Mouse (Mus musculus) heart, embryonic 14.5 days (tissue): ENCODE data around the gene Smad5. TPM values are rescaled to one million over a fixed set of nuclear protein-coding genes. Genes with fewer than 3 reads are reported as not detected.

Source experiments
- ATAC-seq: fragments of 200-750 bp; cut with Nextera tagmentation; 2 replicates; pipeline ENCODE4 v1.8.0; 2017; ENCODE audit warnings: low read depth, moderate TSS enrichment; ENCODE audit not compliant: insufficient number of reproducible peaks, insufficient read depth, low FRiP score
- H3K27ac ChIP-seq, 2 experiments: fragments of 200-500 bp in 1 of 2; fragments of 300-500 bp in 1 of 2; sonication (generic) in 1 of 2; replicated peaks in 1 of 2; 2 replicates each; pipeline ENCODE4 v1.5.1; 2012 to 2014; ENCODE audit warnings: low read depth in 2 of 2, low read length in 2 of 2, control low read depth in 1 of 2, mild to moderate bottlenecking in 1 of 2, mixed read lengths in 1 of 2; ENCODE audit not compliant: control insufficient read depth in 1 of 2, insufficient read depth in 1 of 2
- H3K27me3 ChIP-seq: fragments of 300-500 bp; sonication (generic); 2 replicates; pipeline ENCODE4 v1.6.1; 2014; ENCODE audit warnings: mild to moderate bottlenecking, low read length, control low read depth; ENCODE audit not compliant: control insufficient read depth, insufficient read depth
- H3K36me3 ChIP-seq: fragments of 300-500 bp; sonication (generic); 2 replicates; pipeline ENCODE4 v1.6.1; 2014; ENCODE audit warnings: mild to moderate bottlenecking, control low read depth, low read length, mixed read lengths; ENCODE audit not compliant: control insufficient read depth, insufficient read depth
- H3K4me1 ChIP-seq, 2 experiments: fragments of 200-500 bp in 1 of 2; fragments of 300-500 bp in 1 of 2; sonication (generic) in 1 of 2; 2 replicates each; pipeline ENCODE4 v1.6.1; 2012 to 2014; ENCODE audit warnings: low read length in 2 of 2, control low read depth in 1 of 2, mixed read lengths in 1 of 2; ENCODE audit not compliant: control insufficient read depth in 2 of 2, insufficient read depth in 2 of 2
- H3K4me2 ChIP-seq: fragments of 300-500 bp; sonication (generic); 2 replicates; pipeline ENCODE4 v1.6.1; 2014; ENCODE audit warnings: mild to moderate bottlenecking, low read length
- H3K4me3 ChIP-seq, 2 experiments: fragments of 200-500 bp in 1 of 2; fragments of 300-500 bp in 1 of 2; sonication (generic) in 1 of 2; 2 replicates each; pipeline ENCODE4 v1.5.1; 2012 to 2014; ENCODE audit warnings: low read length in 2 of 2, mild to moderate bottlenecking in 2 of 2, control low read depth in 1 of 2, low read depth in 1 of 2, moderate library complexity in 1 of 2; ENCODE audit not compliant: control insufficient read depth in 1 of 2, insufficient read depth in 1 of 2
- H3K9ac ChIP-seq: fragments of 300-500 bp; sonication (generic); 2 replicates; pipeline ENCODE4 v1.6.1; 2014; ENCODE audit warnings: mild to moderate bottlenecking, low read length
- H3K9me3 ChIP-seq: fragments of 300-500 bp; sonication (generic); 2 replicates; pipeline ENCODE4 v1.6.1; 2016; ENCODE audit warnings: low read length, control low read depth; ENCODE audit not compliant: control insufficient read depth
- WGBS: fragments of 180-500 bp; shearing (Covaris S2); extraction: QIAGEN DNeasy Blood & Tissue Kit; methylation state at CpG from one replicate; pipeline ENCODE4 v1.1.7; 2014; 5-methylcytosine and 5-hydroxymethylcytosine counted together
- polyA plus RNA-seq: library from polyadenylated mRNA; unstranded; fragments of >200 nt; fragmentation: Nextera tagmentation; extraction: Ambion mirVana; gene quantifications from 2 replicates; pipeline ENCODE4 v1.2.1, GENCODE M21; 2014

Smad5 gene
- polyA plus RNA-seq, 1 experiment from 2014 or later, result 27.1 TPM

GRCm38 (mm10) chr13:56755871-56756270 is 53.1 kb downstream of the Smad5 start:
- Histone ChIP-seq H3K4me1 (peaks cover 10 to 15% of the 10 kb centered on the region in 2 experiments), H3K36me3 (no peaks in the 10 kb centered on the region), H3K4me2 (no peak overlapping the region), H3K27me3 (peaks cover 49% of the 10 kb centered on the region), H3K9me3 (no peaks in the 10 kb centered on the region), H3K9ac (no peak overlapping the region), H3K27ac (no peak overlapping the region), H3K4me3 (no peak overlapping the region)
- ATAC-seq, result no peak
- 50% methylated on average over 6 of the region's 6 CpGs for WGBS

DNA sequence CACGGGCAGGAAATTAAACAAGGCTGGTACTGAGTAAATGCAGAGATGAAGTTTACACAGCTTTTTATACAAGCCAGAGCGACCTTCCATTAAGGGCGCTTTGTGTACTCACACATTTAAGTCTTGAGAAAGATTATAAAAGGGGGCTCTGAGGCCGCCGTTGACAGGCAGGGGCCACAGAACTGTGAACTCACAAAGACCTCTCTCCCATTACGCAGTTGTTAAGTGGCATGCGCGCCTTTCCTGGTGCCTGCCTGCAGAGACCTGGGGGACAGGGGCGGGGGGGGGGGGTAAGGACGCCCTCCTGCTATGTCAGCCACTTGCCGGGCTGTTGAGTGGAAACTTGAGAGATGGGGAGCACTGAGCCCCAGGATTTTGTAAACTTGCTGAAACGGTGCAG is 54.4 kb downstream of the Smad5 start:
- no peak for ATAC-seq
- H3K27me3 ChIP-seq, result peaks cover 36% of the 10 kb centered on the region
- H3K36me3 ChIP-seq, result no peaks in the 10 kb centered on the region
- H3K9me3 ChIP-seq, result no peaks in the 10 kb centered on the region
- 54% methylated on average over 12 of the region's 12 CpGs for WGBS
- no peak overlapping the region for H3K4me3 ChIP-seq
- no peak overlapping the region for H3K27ac ChIP-seq
- no peak overlapping the region for H3K4me2 ChIP-seq
- no peak overlapping the region for H3K9ac ChIP-seq
- peaks cover 8 to 15% of the 10 kb centered on the region in 2 experiments for H3K4me1 ChIP-seq

- 26% methylated on average over 6 of the region's 6 CpGs for WGBS
- Histone ChIP-seq H3K27me3 (peaks cover 30% of the 10 kb centered on the region), H3K4me2 (no peak overlapping the region), H3K9me3 (no peaks in the 10 kb centered on the region), H3K9ac (no peak overlapping the region), H3K4me3 (no peak overlapping the region), H3K27ac (no peak overlapping the region), H3K36me3 (no peaks in the 10 kb centered on the region), H3K4me1 (peaks cover 2 to 3% of the 10 kb centered on the region in 2 experiments)
- ATAC-seq, result no peak
Observed at GRCm38 (mm10) chr13:56758492-56758891, 55.7 kb downstream of the Smad5 start.

GRCm38 (mm10) chr13:56762446-56763229 is 59.8 kb downstream of the Smad5 start:
- no peak for ATAC-seq
- Histone ChIP-seq H3K9me3 (0 out of 2 replicates have a peak, but pooled peaks cover under 1% of the 10 kb centered on the region), H3K4me2 (no peak overlapping the region), H3K27me3 (peaks cover 12% of the 10 kb centered on the region), H3K36me3 (no peaks in the 10 kb centered on the region), H3K4me3 (no peak overlapping the region), H3K27ac (no peak overlapping the region), H3K4me1 (peaks cover 15 to 18% of the 10 kb centered on the region in 2 experiments), H3K9ac (no peak overlapping the region)
- 35% methylated on average over 13 of the region's 13 CpGs for WGBS

DNA sequence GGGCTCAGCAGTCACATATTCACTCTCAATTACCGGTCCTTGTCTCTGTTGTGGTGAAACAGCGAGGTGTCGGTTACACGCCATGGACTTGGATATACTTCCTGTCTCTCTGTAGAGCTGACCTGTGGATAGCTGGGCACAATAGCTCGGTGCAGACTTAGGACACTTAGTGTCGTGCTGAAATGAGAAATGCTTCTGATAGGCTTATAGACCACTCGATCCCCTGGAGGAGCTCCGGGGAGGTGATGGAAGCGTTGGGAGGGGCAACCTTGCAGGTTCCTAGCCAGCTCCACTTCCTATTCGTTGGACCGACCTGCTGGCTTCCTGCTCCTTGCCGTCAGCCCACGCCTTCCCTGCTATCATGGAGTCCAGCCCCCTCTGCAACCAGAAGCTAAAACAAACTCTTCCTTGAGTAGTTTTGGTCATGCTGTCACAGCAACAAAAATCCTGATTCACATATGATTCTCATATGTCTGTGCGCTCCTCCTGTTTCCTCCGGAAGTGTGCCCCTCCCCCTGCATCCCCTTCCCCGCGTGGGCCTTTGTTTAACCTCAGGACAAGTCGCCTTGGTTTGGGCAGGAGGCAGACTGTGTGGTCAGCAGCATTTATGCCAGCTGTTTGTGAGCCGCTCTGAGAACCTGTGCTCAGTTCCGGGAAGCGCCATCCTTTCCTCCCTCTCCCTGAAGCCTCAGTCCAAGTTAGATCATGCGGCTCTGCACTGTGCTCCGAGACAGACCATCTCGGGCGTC is 62.6 kb downstream of the Smad5 start:
- Histone ChIP-seq H3K27me3 (peaks cover 10% of the 10 kb centered on the region), H3K9ac (peak overlapping the region; percentile 46), H3K27ac (peak overlapping the region in 1 of 2 experiments; percentile 41; a peak in 1 of 4 replicates), H3K36me3 (no peaks in the 10 kb centered on the region), H3K4me2 (peak overlapping the region; percentile 62), H3K4me3 (peak overlapping the region; percentile 1 to 19; a peak in 3 of 4 replicates), H3K4me1 (peaks cover 18 to 28% of the 10 kb centered on the region in 2 experiments), H3K9me3 (0 out of 2 replicates have a peak, but pooled peaks cover 3% of the 10 kb centered on the region)
- no peak for ATAC-seq
- 26% methylated on average over 25 of the region's 25 CpGs for WGBS

- no peak overlapping the region for H3K4me3 ChIP-seq
- H3K27ac ChIP-seq, result peak overlapping the region in 1 of 2 experiments; percentile 28; a peak in 1 of 4 replicates
- no peak for ATAC-seq
- 17% methylated on average over 5 of the region's 5 CpGs for WGBS
- H3K9ac ChIP-seq, result 0 out of 2 replicates have a peak overlapping the region, but pooled peaks have one; percentile 10
- H3K4me2 ChIP-seq, result peak overlapping the region; percentile 62; the same call in 1 of the 2 replicates
- no peaks in the 10 kb centered on the region for H3K36me3 ChIP-seq
- H3K4me1 ChIP-seq, result peaks cover 18 to 28% of the 10 kb centered on the region in 2 experiments
- H3K27me3 ChIP-seq, result peaks cover 10% of the 10 kb centered on the region
- H3K9me3 ChIP-seq, result 0 out of 2 replicates have a peak, but pooled peaks cover 3% of the 10 kb centered on the region
Observed at GRCm38 (mm10) chr13:56766211-56766610, 63.4 kb downstream of the Smad5 start.

DNA sequence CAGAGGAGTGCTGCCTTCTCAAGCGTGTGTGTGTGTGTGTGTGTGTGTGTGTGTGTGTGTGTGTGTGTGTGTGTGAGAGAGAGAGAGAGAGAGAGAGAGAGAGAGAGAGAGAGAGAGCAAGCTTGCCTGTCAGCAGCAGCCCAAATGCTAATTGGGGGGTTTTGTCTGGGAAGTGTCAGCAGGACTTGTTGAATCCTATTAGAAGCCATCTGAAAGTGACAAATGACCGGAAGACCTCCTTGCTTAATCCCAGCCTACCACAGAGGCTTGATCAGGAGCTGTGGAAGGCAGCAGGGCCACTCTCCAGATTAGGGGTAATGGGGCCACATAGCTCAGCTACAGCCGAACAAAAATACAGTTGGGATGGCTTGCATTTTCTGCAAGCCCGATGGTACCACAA is 66.6 kb downstream of the Smad5 start:
- no peak overlapping the region for H3K4me2 ChIP-seq
- H3K4me1 ChIP-seq, result peaks cover 23 to 28% of the 10 kb centered on the region in 2 experiments
- H3K4me3 ChIP-seq, result no peak overlapping the region
- H3K9me3 ChIP-seq, result 0 out of 2 replicates have a peak, but pooled peaks cover 3% of the 10 kb centered on the region
- H3K27me3 ChIP-seq, result no peaks in the 10 kb centered on the region
- 19% methylated on average over 4 of the region's 4 CpGs for WGBS
- no peak for ATAC-seq
- H3K36me3 ChIP-seq, result no peaks in the 10 kb centered on the region
- no peak overlapping the region for H3K9ac ChIP-seq
- no peak overlapping the region for H3K27ac ChIP-seq
